In the genomic region with DNA sequence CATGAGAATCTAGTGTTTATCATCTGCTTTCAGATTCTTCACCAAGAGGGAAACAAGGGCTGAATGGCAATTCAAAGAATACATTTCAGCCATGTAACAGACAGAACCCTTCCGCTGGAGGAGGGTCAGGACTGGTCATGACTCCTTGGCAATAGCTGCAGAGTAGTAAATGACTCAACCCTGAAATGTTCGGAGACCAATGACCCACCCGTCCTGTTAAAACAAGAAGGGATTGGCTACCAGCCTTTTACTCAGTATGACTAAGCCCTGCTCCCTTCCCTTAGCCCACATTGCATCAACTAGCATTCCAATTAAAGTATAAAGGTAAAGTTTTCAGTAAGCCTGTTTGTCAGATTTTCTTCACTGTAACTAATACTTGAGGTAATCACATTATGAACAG, we compare ENCODE assay signal across 15 mouse cellular contexts.
DNase-seq lines count a peak whose midpoint lies in the region; ATAC-seq lines count a peak whose summit lies in the region.
"Had no signal": no experiment of that assay in that cellular context is flagged by ENCODE, and none has a peak within 500 bp of the region (broad histone marks: within the 10 kb centered on the region; RNA-seq: fewer than 3 reads in every experiment).

No protein-coding gene starts in this region.

- no peak overlapping the region for H3K4me2 ChIP-seq in heart, embryonic 11.5 days
- H3K4me2 ChIP-seq: embryonic facial prominence, embryonic 15.5 days; lung, embryonic 15.5 days; neural tube, embryonic 13.5 days had no signal

- H3K4me1 ChIP-seq in heart, embryonic 11.5 days (ENCODE audit: control insufficient read depth, insufficient read depth, low read length), result peaks cover 10% of the 10 kb centered on the region
- H3K4me1 ChIP-seq: embryonic facial prominence, embryonic 15.5 days had no signal

- H3K36me3 ChIP-seq in heart, embryonic 11.5 days (ENCODE audit: control insufficient read depth, insufficient read depth, low read length), result no peaks in the 10 kb centered on the region
- H3K36me3 ChIP-seq: embryonic facial prominence, embryonic 15.5 days; lung, embryonic 15.5 days; neural tube, embryonic 13.5 days had no signal

- no peak for ATAC-seq in heart, embryonic 11.5 days (replicated peaks; ENCODE audit: insufficient number of reproducible peaks, low FRiP score, low TSS enrichment)
- no peak for ATAC-seq in erythroid progenitor cell, adult 5-6 weeks (replicated peaks; ENCODE audit: low FRiP score, poor library complexity, severe bottlenecking)

- H3K27ac ChIP-seq in heart, embryonic 11.5 days (ENCODE audit: low read depth, low read length), result no peak overlapping the region
- H3K27ac ChIP-seq: embryonic facial prominence, embryonic 15.5 days; lung, embryonic 15.5 days; neural tube, embryonic 13.5 days had no signal

- no peaks in the 10 kb centered on the region for H3K9me3 ChIP-seq in heart, embryonic 11.5 days (replicated peaks; ENCODE audit: control insufficient read depth, low read length)
- H3K9me3 ChIP-seq: embryonic facial prominence, embryonic 15.5 days; lung, embryonic 15.5 days; neural tube, embryonic 13.5 days had no signal

- DNase-seq in heart, adult 8-10 months (ENCODE audit: low spot score), result peak; percentile 36
- DNase-seq in urinary bladder, postnatal 14 days (ENCODE audit: low spot score), result peak; percentile 59
- no peak for DNase-seq in urinary bladder, postnatal 10 days (ENCODE audit: low spot score)
- peak; percentile 56 for DNase-seq in adrenal gland, postnatal 14 days
- DNase-seq in right cerebral cortex, adult 18-20 months, result no peak
- DNase-seq: cerebellum, postnatal 36 days; kidney, adult 9 months; midbrain, embryonic 14.5 days; right cerebral cortex, postnatal 25 days; thymus, postnatal 25 days had no signal

- WGBS in heart, embryonic 11.5 days (ENCODE audit: insufficient replicate concordance), result 84% methylated on average over 3 of the region's 3 CpGs

- H3K4me3 ChIP-seq in heart, embryonic 11.5 days (ENCODE audit: low read depth, low read length), result no peak overlapping the region
- H3K4me3 ChIP-seq: embryonic facial prominence, embryonic 15.5 days; lung, embryonic 15.5 days; neural tube, embryonic 13.5 days had no signal

- H3K9ac ChIP-seq in heart, embryonic 11.5 days (ENCODE audit: low read depth, low read length), result no peak overlapping the region
- H3K9ac ChIP-seq: embryonic facial prominence, embryonic 15.5 days; lung, embryonic 15.5 days; neural tube, embryonic 13.5 days had no signal

- no peaks in the 10 kb centered on the region for H3K27me3 ChIP-seq in heart, embryonic 11.5 days (ENCODE audit: control insufficient read depth, insufficient read depth, low read length)
- H3K27me3 ChIP-seq: embryonic facial prominence, embryonic 15.5 days; lung, embryonic 15.5 days; neural tube, embryonic 13.5 days had no signal

Comparison
In these comparisons a context has a peak if more than half of its experiments do, and no peak if none do; other contexts are left out.
1. DNase-seq: peak in heart, adult 8-10 months (single experiment), urinary bladder, postnatal 14 days (single experiment) and adrenal gland, postnatal 14 days (single experiment); none in urinary bladder, postnatal 10 days (single experiment) and right cerebral cortex, adult 18-20 months (single experiment).